Mouse (Mus musculus): ENCODE data around the gene Mptx2.

The Mptx2 gene

DNA sequence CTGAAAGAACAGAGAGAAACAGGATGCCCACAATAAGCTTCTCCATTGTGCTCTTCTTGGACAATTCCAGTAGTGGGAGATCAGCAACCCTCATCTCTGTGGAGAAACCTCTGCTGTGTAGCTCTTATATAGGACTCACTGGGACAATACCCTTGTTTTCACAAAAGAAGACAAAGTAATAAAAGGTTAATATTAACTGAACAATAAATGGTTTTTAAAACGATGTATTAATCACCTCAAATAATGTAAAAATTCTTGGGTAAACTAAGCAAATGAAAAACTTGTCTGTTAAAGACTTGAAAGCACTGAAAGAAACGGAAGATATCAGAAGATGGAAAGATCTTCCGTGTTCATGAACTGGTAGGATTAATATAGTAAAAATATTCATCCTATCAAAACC is at the start of gene Mptx2:
Mptx2 (minus strand) TSS at position 101 of the 400 bp plus-strand sequence.
- Histone ChIP-seq H3K4me3 (replicated peaks; ENCODE audit: low read length) (no peak within 1 kb of the TSS), H3K4me1 (replicated peaks; ENCODE audit: low read depth, low read length) (no peaks in the 10 kb centered on the region), H3K27me3 (ENCODE audit: insufficient read depth, low read length) (no peaks in the 10 kb centered on the region), H3K9me3 (ENCODE audit: low read length) (no peaks in the 10 kb centered on the region), H3K36me3 (ENCODE audit: insufficient read depth, low read length) (no peaks in the 10 kb centered on the region)
- TF ChIP-seq NANOG (IDR thresholded peaks at IDR 0.05; ENCODE audit: borderline replicate concordance, low read length), result no peak
- TF ChIP-seq POU5F1 (IDR thresholded peaks at IDR 0.05; ENCODE audit: borderline replicate concordance, low read length), result no peak
- no peak for TF ChIP-seq CTCF (conservative IDR thresholded peaks at IDR 0.05; ENCODE audit: low read length)

DNA sequence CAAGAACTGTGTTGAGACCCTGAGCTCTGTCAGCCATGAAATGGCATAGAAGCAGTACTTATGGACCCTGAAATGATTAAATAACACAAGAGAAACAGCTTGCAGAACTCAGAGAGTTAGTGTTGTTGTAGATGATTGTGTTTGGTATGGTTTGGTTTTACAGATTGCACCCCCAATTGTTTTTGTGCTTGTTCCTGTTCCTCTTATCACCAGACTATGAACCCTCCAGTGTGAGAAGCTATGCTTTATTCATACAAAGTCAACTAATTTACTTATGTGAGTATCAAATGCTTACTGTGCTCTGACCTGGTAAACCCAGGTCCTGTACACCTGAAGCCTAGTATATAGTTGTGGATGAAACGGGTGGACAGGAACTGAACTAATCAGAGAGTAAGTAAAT is 49.0 kb upstream of the Mptx2 start:
- peaks cover 8% of the 10 kb centered on the region for H3K4me1 ChIP-seq (replicated peaks; ENCODE audit: low read depth, low read length)
- H3K9me3 ChIP-seq (ENCODE audit: low read length), result no peaks in the 10 kb centered on the region
- no peak overlapping the region for H3K4me3 ChIP-seq (replicated peaks; ENCODE audit: low read length)
- no peaks in the 10 kb centered on the region for H3K36me3 ChIP-seq (ENCODE audit: insufficient read depth, low read length)
- peaks cover 30% of the 10 kb centered on the region for H3K27me3 ChIP-seq (ENCODE audit: insufficient read depth, low read length)
- TF ChIP-seq CTCF (conservative IDR thresholded peaks at IDR 0.05; ENCODE audit: low read length), result no peak
- no peak for TF ChIP-seq NANOG (IDR thresholded peaks at IDR 0.05; ENCODE audit: borderline replicate concordance, low read length)
- no peak for TF ChIP-seq POU5F1 (IDR thresholded peaks at IDR 0.05; ENCODE audit: borderline replicate concordance, low read length)

DNA sequence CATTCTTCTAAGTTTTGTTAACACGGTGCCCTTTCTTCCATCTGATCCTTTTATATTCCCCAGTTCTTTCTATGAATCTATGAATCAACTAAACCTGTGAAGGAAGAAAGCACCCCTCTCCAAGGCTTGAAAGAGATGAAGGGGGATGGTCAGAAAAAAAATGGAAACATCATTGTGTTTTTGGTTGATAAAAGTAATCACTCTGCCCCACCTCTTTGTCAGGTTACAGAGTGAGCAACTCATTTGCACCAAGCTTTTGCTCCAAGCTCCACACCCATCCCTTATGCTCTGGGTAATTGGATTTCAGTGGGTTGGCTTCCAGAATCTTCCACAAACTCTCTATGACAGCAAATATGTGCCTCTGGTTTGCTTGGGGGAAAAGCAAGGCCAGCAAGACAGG is 47.8 kb upstream of the Mptx2 start:
- H3K36me3 ChIP-seq (ENCODE audit: insufficient read depth, low read length), result no peaks in the 10 kb centered on the region
- TF ChIP-seq CTCF (conservative IDR thresholded peaks at IDR 0.05; ENCODE audit: low read length) (no peak), POU5F1 (IDR thresholded peaks at IDR 0.05; ENCODE audit: borderline replicate concordance, low read length) (no peak), NANOG (IDR thresholded peaks at IDR 0.05; ENCODE audit: borderline replicate concordance, low read length) (no peak)
- no peaks in the 10 kb centered on the region for H3K9me3 ChIP-seq (ENCODE audit: low read length)
- peaks cover 12% of the 10 kb centered on the region for H3K4me1 ChIP-seq (replicated peaks; ENCODE audit: low read depth, low read length)
- peaks cover 29% of the 10 kb centered on the region for H3K27me3 ChIP-seq (ENCODE audit: insufficient read depth, low read length)
- H3K4me3 ChIP-seq (replicated peaks; ENCODE audit: low read length), result no peak overlapping the region

DNA sequence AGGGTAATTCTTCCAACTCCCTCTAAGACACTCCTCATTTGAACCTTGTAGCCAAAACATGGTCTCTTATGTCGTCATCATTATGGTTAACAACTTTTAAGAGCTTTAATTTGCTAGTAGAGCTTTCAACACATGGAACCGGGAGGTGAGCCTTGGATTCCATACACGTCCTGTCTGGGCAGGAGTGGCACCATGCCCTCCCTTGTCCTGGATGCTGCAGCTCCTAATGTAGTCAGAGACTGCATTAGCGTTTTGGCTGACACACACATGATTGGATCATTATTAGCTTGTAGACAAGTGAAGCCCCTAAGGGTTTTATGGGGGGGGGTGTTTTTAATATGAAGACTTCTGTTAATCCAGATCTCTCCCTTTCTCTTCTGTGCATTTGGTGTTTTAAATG is 47.4 kb upstream of the Mptx2 start:
- Histone ChIP-seq H3K27me3 (ENCODE audit: insufficient read depth, low read length) (peaks cover 26% of the 10 kb centered on the region), H3K4me1 (replicated peaks; ENCODE audit: low read depth, low read length) (peaks cover 12% of the 10 kb centered on the region), H3K36me3 (ENCODE audit: insufficient read depth, low read length) (no peaks in the 10 kb centered on the region), H3K9me3 (ENCODE audit: low read length) (no peaks in the 10 kb centered on the region), H3K4me3 (replicated peaks; ENCODE audit: low read length) (no peak overlapping the region)
- no peak for TF ChIP-seq NANOG (IDR thresholded peaks at IDR 0.05; ENCODE audit: borderline replicate concordance, low read length)
- TF ChIP-seq CTCF (conservative IDR thresholded peaks at IDR 0.05; ENCODE audit: low read length), result no peak
- TF ChIP-seq POU5F1 (IDR thresholded peaks at IDR 0.05; ENCODE audit: borderline replicate concordance, low read length), result no peak

DNA sequence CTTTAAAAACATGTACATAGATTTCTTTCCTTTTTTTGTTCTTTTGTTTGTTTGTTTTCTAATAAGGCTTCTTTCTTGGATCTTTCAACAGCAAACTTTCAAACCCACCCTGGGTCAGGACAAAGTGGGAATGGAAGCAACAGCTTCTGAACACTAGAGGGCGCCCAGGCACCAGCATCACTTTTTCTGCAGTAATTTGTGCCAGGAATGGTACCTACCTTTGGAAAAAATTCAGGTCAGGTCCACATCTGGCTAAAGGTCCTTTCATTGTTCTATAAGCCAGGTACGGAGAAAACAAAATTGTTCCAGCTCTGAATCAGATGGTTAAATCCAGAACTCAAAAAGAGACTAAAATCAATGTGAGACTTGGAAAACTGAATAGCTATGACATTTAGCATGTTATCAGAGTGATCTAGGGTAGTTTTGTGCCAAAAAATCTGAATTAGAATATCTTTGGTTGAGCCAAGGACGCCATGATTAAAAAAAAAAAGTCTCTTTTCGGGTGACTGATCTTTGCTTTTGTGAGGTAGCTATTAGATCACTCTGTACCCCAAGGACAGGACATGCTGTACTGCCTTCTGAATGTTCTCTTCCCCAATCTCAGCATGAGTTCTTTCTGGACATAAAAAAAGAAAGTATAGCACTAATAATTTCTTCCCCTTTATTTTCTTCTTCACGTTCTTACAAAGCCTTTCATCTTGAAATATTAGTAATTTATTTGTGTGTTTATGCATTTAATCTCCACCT is 46.4 kb upstream of the Mptx2 start:
- H3K4me1 ChIP-seq (replicated peaks; ENCODE audit: low read depth, low read length), result peaks cover 12% of the 10 kb centered on the region
- peaks cover 21% of the 10 kb centered on the region for H3K27me3 ChIP-seq (ENCODE audit: insufficient read depth, low read length)
- TF ChIP-seq CTCF (conservative IDR thresholded peaks at IDR 0.05; ENCODE audit: low read length) (peak; percentile 57), NANOG (IDR thresholded peaks at IDR 0.05; ENCODE audit: borderline replicate concordance, low read length) (no peak)
- H3K36me3 ChIP-seq (ENCODE audit: insufficient read depth, low read length), result no peaks in the 10 kb centered on the region
- no peaks in the 10 kb centered on the region for H3K9me3 ChIP-seq (ENCODE audit: low read length)
- no peak overlapping the region for H3K4me3 ChIP-seq (replicated peaks; ENCODE audit: low read length)

DNA sequence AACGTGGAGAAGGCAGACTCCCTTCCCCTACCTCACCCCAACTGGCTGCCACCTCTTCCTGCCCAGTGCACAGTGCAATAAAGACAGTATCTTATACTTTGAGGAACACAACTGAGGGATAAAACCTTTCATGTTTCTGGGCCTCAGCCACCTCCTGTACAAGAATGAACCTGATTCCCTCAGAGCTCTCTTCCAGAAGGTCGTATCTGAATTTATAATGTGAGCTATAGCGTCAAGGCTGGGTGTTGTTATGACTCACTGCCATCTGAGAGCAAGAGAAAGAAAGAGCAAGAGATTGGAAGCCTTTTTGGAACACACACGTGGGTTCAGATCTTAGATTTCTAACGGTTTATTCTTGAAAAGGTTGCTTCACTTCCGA is 44.7 kb upstream of the Mptx2 start:
- no peaks in the 10 kb centered on the region for H3K9me3 ChIP-seq (ENCODE audit: low read length)
- no peak overlapping the region for H3K4me3 ChIP-seq (replicated peaks; ENCODE audit: low read length)
- TF ChIP-seq POU5F1 (IDR thresholded peaks at IDR 0.05; ENCODE audit: borderline replicate concordance, low read length) (no peak), NANOG (IDR thresholded peaks at IDR 0.05; ENCODE audit: borderline replicate concordance, low read length) (no peak), CTCF (conservative IDR thresholded peaks at IDR 0.05; ENCODE audit: low read length) (no peak)
- H3K4me1 ChIP-seq (replicated peaks; ENCODE audit: low read depth, low read length), result peaks cover 12% of the 10 kb centered on the region
- no peaks in the 10 kb centered on the region for H3K36me3 ChIP-seq (ENCODE audit: insufficient read depth, low read length)
- H3K27me3 ChIP-seq (ENCODE audit: insufficient read depth, low read length), result peaks cover 15% of the 10 kb centered on the region

DNA sequence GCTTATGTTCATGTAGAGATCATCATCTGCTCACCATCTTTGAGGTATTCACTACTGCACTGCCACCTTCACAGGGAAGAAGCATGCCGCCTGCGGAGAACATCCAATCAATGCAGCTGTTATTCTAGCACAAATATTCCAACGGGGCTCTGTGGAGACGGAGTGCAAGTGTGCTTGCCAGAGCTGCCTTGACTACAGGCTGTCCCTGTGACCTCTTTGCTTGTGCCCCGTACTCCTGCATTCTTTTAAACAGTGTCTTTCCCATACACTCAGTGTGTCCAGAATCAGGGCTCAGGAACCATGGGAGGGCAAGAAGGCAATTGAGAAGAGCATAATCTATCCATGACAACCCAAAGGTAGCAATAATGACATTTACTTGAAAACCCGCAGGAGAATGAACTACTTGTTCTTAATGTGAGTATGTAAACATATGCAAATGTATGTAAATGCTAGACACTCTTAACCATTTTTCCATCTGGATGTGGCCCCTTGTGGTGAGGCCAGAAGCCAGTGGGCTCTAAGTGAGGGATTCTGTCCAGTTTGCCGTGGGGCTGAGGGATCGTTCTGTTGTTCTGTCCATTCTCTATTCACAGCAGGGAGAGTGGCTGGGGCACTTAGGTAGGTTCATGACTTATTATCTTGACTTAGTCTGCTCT is 44.1 kb upstream of the Mptx2 start:
- H3K27me3 ChIP-seq (ENCODE audit: insufficient read depth, low read length), result peaks cover 15% of the 10 kb centered on the region
- H3K4me1 ChIP-seq (replicated peaks; ENCODE audit: low read depth, low read length), result peaks cover 12% of the 10 kb centered on the region
- TF ChIP-seq NANOG (IDR thresholded peaks at IDR 0.05; ENCODE audit: borderline replicate concordance, low read length), result peak; percentile 56; the same call in 1 of the 2 replicates
- TF ChIP-seq CTCF (conservative IDR thresholded peaks at IDR 0.05; ENCODE audit: low read length), result no peak
- TF ChIP-seq POU5F1 (IDR thresholded peaks at IDR 0.05; ENCODE audit: borderline replicate concordance, low read length), result no peak
- no peak overlapping the region for H3K4me3 ChIP-seq (replicated peaks; ENCODE audit: low read length)
- no peaks in the 10 kb centered on the region for H3K36me3 ChIP-seq (ENCODE audit: insufficient read depth, low read length)
- no peaks in the 10 kb centered on the region for H3K9me3 ChIP-seq (ENCODE audit: low read length)

DNA sequence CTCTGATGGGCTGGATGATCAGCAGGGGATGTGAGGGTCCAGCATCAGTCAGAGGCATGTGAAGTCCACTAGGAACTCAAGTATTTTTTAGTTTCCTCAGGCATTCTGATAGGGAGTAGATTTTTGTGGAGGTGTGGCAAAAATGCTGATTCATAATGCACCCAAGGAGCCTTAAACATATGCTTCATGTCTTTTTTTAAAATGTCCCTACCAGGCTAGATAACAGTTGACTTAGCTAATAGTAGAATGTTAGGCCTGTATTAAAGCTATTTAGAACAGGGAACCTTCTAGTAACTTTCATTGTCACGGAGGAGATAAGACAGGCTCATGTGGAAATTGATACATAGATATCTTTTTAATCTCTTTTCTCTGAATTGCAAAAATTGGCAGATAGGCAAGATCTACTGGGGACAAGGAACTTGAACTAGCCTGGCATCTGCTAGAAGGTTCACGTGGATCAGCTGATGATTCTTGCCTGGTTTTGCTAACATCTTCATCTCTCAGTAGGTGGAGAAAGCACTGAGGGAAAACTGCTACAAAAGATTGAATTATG is 40.4 kb upstream of the Mptx2 start:
- Histone ChIP-seq H3K36me3 (ENCODE audit: insufficient read depth, low read length) (no peaks in the 10 kb centered on the region), H3K9me3 (ENCODE audit: low read length) (no peaks in the 10 kb centered on the region)
- no peak for TF ChIP-seq POU5F1 (IDR thresholded peaks at IDR 0.05; ENCODE audit: borderline replicate concordance, low read length)
- no peak for TF ChIP-seq NANOG (IDR thresholded peaks at IDR 0.05; ENCODE audit: borderline replicate concordance, low read length)
- no peak for TF ChIP-seq CTCF (conservative IDR thresholded peaks at IDR 0.05; ENCODE audit: low read length)

More for the DNA sequence above, 40.4 kb upstream of the Mptx2 start:
- Histone ChIP-seq H3K27me3 (ENCODE audit: insufficient read depth, low read length) (peaks cover 6% of the 10 kb centered on the region), H3K4me3 (replicated peaks; ENCODE audit: low read length) (no peak overlapping the region), H3K4me1 (replicated peaks; ENCODE audit: low read depth, low read length) (peaks cover 12% of the 10 kb centered on the region)
